Mouse (Mus musculus) kidney, adult 2 months (tissue): ENCODE data around the gene Atxn1. TPM values are rescaled to one million over a fixed set of nuclear protein-coding genes. Genes with fewer than 3 reads are reported as not detected.

Source experiments
- DNase-seq: peaks from one replicate; pipeline ENCODE4 v3.0.0; 2021
- H3K27ac ChIP-seq: fragments of 200-500 bp; 2 replicates; pipeline ENCODE4 v1.5.1; 2012; ENCODE audit warnings: low read depth, low read length, control low read depth, inconsistent platforms; ENCODE audit not compliant: insufficient read depth
- H3K27me3 ChIP-seq: fragments of 200-500 bp; replicated peaks from 2 replicates; pipeline ENCODE4 v1.6.1; 2012; ENCODE audit warnings: mild to moderate bottlenecking, moderate library complexity, low read length, inconsistent platforms; ENCODE audit not compliant: control insufficient read depth, insufficient read depth
- H3K36me3 ChIP-seq: fragments of 200-500 bp; 2 replicates; pipeline ENCODE4 v1.6.1; 2012; ENCODE audit warnings: mild to moderate bottlenecking, moderate library complexity, low read length, inconsistent platforms; ENCODE audit not compliant: control insufficient read depth, insufficient read depth
- H3K4me1 ChIP-seq: fragments of 200-500 bp; 2 replicates; pipeline ENCODE4 v1.6.1; 2011; ENCODE audit warnings: low read length; ENCODE audit not compliant: control insufficient read depth, insufficient read depth
- H3K4me3 ChIP-seq: fragments of 200-500 bp; 2 replicates; pipeline ENCODE4 v1.5.1; 2011; ENCODE audit warnings: mild to moderate bottlenecking, low read depth, low read length, control low read depth; ENCODE audit not compliant: insufficient read depth
- CTCF ChIP-seq: fragments of 200-500 bp; conservative IDR thresholded peaks from 2 replicates; pipeline ENCODE4 v1.5.1; 2011; ENCODE audit warnings: low read depth, mild to moderate bottlenecking, control low read depth, low read length, moderate library complexity, mixed read lengths; ENCODE audit not compliant: insufficient read depth, insufficient read length
- POLR2A ChIP-seq: fragments of 200-500 bp; IDR thresholded peaks from one replicate; pipeline ENCODE4 v1.6.1; 2011; ENCODE audit warnings: low read depth, low read length, control low read depth
- WGBS: fragments of 180-500 bp; shearing (Covaris S2); methylation state at CpG from one replicate; pipeline ENCODE4 v1.1.7; 2018; 5-methylcytosine and 5-hydroxymethylcytosine counted together
- polyA plus RNA-seq: library from polyadenylated mRNA; depleted of rRNA; stranded (reverse); fragments of >200 nt; gene quantifications from 2 replicates; pipeline ENCODE4 v1.2.3, GENCODE M21; 2012

The Atxn1 gene
- polyA plus RNA-seq, 1 experiment, result 15.0 TPM

DNA sequence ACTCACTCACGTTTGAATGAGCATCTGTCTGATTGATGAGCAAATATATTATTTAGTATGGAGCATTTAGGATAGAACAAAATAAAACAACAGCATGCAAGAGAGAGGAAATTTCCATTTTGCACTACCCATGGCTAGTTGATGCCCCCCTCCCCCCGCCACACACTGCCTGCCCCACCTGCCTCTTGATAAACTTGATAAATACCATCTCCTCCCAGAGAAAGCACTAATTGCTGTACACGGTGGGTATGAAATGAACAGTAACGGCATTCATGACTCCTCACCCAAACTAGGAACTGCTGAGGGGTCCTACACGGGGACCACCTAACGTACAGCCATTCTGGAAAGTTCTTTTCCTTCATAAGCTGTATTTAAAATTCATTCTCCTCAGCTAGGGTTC lies 111.1 kb downstream of the Atxn1 start:
- no peak overlapping the region for H3K4me3 ChIP-seq
- H3K36me3 ChIP-seq, result no peaks in the 10 kb centered on the region; the same call in 1 of the 2 replicates
- WGBS, result 92% methylated on average over 6 of the region's 6 CpGs
- H3K27me3 ChIP-seq, result no peaks in the 10 kb centered on the region
- H3K4me1 ChIP-seq, result peaks cover 8% of the 10 kb centered on the region; the same call in 1 of the 2 replicates
- no peak for DNase-seq
- TF ChIP-seq CTCF (no peak), POLR2A (no peak)
- no peak overlapping the region for H3K27ac ChIP-seq

DNA sequence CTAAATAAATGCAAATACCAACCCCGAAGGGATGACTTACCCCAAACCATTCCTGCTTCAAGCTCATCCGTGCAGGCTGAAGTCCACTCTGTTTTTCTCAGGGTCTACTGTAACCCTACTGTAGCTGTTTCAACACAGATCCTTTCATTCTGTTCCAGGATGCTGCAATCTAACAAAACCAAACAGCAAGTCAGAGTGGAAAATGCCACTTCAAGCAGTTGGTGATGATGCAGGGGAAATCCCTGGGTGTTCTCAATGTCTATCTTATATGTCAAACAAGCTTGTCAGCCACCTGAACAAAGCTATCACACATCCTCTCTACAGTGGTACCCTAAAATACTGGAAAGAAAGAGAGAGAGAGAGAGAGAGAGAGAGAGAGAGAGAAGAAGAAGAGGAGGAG lies 112.5 kb downstream of the Atxn1 start:
- H3K36me3 ChIP-seq, result no peaks in the 10 kb centered on the region; the same call in 1 of the 2 replicates

DNA sequence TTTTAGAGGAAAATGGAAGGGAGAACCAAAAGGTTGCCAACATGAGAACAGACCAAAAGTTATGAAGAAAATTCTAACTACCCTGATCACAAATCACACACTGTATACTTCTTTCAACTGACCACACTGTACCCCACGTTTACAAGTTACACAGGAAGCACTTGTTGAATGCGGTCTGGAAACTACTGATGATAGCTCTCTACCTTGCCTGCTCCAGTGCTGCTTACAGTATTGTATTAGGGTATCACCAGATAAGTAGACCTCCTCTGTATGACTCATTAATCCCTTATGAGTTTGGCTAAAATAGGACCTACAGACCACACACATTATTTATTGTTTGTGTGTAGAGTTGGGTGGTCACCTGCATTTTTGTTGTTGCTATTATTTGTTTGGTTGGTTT lies 113.1 kb downstream of the Atxn1 start:
- DNase-seq, result no peak
- H3K27me3 ChIP-seq, result no peaks in the 10 kb centered on the region
- H3K4me1 ChIP-seq, result peaks cover 8% of the 10 kb centered on the region; the same call in 1 of the 2 replicates
- WGBS, result 86% methylated on average over 2 of the region's 2 CpGs
- TF ChIP-seq CTCF (no peak), POLR2A (no peak)
- H3K27ac ChIP-seq, result no peak overlapping the region
- H3K4me3 ChIP-seq, result no peak overlapping the region
- H3K36me3 ChIP-seq, result no peaks in the 10 kb centered on the region; the same call in 1 of the 2 replicates

More for the DNA sequence above, 112.5 kb downstream of the Atxn1 start:
- H3K4me3 ChIP-seq, result no peak overlapping the region
- TF ChIP-seq POLR2A, result no peak
- TF ChIP-seq CTCF, result no peak
- peaks cover 8% of the 10 kb centered on the region; the same call in 1 of the 2 replicates for H3K4me1 ChIP-seq
- no peaks in the 10 kb centered on the region for H3K27me3 ChIP-seq
- no peak overlapping the region for H3K27ac ChIP-seq
- 86% methylated on average over 2 of the region's 2 CpGs for WGBS
- no peak for DNase-seq

DNA sequence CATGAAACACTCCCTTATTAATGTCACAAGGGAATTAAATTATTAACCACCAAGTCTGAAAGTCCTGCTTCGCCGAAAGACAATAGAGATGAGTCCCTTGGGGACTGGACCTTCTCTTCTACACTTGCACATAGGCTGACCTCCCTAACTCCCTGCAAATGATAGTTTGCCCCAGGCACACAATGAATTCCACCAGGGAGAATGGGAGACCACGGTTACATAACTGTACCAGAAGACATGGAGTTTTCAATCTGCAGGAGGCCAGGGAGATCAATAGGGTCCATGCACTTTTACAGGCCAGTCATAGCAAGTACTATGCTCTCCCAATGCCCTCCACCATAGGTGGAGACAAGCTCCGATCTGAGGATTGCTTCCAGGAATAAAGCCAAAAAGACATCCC lies 113.7 kb downstream of the Atxn1 start:
- 61% methylated on average over 4 of the region's 4 CpGs for WGBS
- no peak for TF ChIP-seq POLR2A
- no peak for TF ChIP-seq CTCF
- no peak for DNase-seq
- H3K27me3 ChIP-seq, result no peaks in the 10 kb centered on the region
- H3K4me3 ChIP-seq, result no peak overlapping the region
- peaks cover 8% of the 10 kb centered on the region; the same call in 1 of the 2 replicates for H3K4me1 ChIP-seq
- no peaks in the 10 kb centered on the region; the same call in 1 of the 2 replicates for H3K36me3 ChIP-seq
- no peak overlapping the region for H3K27ac ChIP-seq

DNA sequence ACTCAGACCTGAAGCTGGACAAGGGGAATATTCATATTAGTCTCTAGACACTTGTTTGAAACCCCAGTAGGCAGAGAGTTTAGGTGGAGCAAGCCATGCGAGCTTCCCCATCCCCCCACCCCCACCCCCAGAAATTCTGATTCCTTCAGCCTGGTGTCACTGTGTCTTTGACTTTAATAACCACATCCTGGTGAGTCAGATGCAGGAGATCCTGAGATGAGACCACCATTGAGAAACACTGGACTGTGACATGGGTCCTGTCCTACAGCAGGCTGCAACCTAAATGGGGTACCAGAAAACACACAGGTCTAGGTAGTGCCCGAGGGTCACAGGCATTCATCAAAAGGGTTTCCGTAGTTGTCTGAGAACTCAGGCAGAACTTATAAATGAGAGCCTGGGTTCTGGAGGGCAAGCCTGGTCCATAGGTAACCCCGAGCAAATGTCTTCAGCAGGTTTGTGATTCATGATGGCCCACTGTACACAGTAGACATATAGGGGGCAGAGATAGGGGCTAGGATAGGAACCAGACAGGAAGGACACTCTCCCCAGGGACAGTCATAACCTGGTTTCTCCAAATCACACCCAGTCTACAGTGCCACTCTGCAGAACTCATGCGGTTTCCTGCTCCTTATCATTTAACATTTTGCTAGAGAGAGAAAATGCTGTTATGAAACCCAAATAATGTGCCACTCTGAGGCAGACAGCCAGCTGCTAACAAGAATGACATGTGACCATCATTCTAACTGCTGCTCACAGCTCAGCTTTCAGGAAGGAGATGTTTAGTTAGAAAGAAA lies 114.4 kb downstream of the Atxn1 start:
- WGBS, result 84% methylated on average over 5 of the region's 5 CpGs
- peaks cover 8% of the 10 kb centered on the region; the same call in 1 of the 2 replicates for H3K4me1 ChIP-seq
- no peak for DNase-seq
- no peaks in the 10 kb centered on the region; the same call in 1 of the 2 replicates for H3K36me3 ChIP-seq
- TF ChIP-seq CTCF, result no peak
- no peak for TF ChIP-seq POLR2A
- H3K27ac ChIP-seq, result no peak overlapping the region
- no peaks in the 10 kb centered on the region for H3K27me3 ChIP-seq
- no peak overlapping the region for H3K4me3 ChIP-seq

- peaks cover 8% of the 10 kb centered on the region; the same call in 1 of the 2 replicates for H3K4me1 ChIP-seq
- no peak overlapping the region for H3K27ac ChIP-seq
- H3K4me3 ChIP-seq, result no peak overlapping the region
- no peak for DNase-seq
- 97% methylated on average over 7 of the region's 7 CpGs for WGBS
- H3K27me3 ChIP-seq, result no peaks in the 10 kb centered on the region
- H3K36me3 ChIP-seq, result no peaks in the 10 kb centered on the region; the same call in 1 of the 2 replicates
- no peak for TF ChIP-seq CTCF
- no peak for TF ChIP-seq POLR2A
Measured at GRCm38 (mm10) chr13:45849145-45850023, 115.4 kb downstream of the Atxn1 start.

DNA sequence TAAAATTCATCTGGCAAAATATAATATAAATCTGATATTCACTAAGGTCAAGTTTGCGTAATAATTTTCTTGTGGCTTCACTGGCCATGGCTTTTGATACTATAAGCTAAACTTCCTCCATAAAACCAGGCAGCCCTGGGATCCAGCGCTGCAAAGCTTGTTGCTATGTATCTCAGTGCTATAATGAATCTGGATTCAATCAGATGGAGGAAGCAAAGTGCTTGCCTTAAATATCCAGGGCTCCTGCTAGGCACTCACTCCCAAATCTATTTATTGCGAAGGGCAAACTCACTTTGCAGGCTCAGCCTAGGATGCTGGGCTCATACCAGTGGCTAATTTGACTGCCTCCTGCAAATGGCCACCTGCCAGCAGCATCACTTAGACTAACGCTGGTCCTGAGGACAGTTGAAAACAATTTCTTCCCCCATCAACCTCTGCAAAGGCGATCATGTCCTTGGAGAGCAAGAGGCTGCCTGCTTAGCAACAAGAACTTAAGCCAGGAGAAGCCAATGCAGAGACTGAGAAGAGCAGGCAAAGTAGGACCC lies 122.2 kb downstream of the Atxn1 start:
- Histone ChIP-seq H3K27me3 (no peaks in the 10 kb centered on the region), H3K36me3 (no peaks in the 10 kb centered on the region), H3K27ac (no peak overlapping the region), H3K4me1 (no peaks in the 10 kb centered on the region), H3K4me3 (no peak overlapping the region)
- WGBS, result 79% methylated on average over 5 of the region's 5 CpGs
- TF ChIP-seq CTCF (no peak), POLR2A (no peak)
- DNase-seq, result no peak
